Mouse (Mus musculus) R1 (cell line): ENCODE measurements around the gene Ccnk.

Source experiments
- DNase-seq: peaks from one replicate; pipeline ENCODE4 v3.0.0-alpha.2; 2018; ENCODE audit warnings: low read depth, low spot score

Ccnk gene

DNA sequence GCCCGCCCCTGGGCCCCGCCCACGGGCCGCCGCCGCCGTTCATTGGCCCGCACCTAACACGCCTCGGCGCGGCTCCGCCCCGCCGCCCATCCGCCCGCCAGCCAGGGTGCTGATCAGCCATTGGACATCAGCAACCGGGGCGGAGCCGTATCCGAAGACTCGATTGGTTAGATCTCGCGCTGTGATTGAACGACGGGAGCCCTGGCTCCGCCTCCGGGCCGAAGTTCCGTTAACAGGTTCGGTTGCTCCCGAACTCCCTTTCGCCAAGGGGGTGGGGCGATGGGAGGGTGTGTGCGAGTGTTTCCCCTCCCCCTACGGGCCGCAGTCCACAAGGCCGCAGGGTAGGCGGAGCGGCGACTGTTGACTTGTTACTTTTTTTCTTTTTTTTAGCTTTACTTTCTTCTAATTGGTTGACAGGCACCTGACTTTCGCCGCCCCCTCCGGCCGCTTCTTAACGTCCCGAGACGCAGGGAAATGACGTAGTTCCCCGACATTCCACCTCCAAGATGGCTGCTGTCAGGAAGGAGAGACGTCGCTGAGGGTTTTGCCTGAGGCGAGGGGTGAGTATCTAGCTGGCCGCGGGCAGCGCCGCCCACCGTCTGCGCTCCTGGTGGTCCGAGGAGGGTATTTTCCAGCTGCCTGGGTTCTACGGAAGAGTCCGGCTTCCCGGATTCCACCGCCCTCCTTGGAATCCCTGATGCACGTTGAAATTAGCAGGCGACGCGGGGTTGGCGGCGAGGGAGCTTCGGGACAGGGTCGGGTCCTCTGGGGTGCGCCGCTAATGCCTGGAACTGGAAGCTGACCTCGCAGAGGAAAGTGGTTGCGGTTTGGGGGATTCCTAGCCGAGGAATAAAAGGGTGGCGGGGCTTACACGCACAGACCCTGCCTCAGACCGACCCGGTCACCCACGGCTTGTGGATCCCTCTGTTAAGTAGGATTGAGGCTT is at the start of gene Ccnk:
Gene Ccnk, plus strand, starts transcription at position 259 of the 946 bp plus-strand sequence.
- DNase-seq = peak; percentile 99

DNA sequence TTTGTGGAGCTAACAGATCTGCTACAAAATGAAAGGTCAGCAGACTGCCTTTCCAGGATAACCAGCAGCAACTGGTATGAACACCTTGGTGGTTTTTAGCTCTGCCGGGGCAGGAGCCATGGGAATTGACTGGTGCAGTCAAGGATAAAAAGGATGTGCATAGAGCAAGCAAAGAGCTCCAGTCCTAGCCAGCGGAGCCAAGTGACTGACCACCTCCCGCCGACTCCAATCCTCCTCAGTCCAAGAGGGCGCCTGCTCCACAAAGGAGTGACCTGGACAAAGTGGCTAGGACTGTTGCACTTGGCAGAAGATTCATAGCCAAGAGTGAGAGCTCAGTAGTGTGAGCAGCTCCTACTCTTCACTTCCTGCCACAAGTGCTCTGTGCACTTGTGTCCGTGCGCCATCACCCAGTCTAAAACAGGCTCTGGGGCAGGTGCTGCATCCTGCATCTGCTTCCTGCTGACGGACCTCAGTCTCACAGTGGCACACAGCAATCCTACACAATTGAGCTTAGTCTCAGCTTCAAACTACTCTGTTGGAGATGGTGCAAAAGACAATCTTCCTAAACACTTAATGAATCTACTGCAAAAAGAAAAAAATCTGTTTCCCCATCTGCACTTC is 46.8 kb upstream of the Ccnk start:
- DNase-seq = no peak

GRCm38 (mm10) chr12:108133181-108133580 is 46.2 kb upstream of the Ccnk start:
- no peak for DNase-seq

DNA sequence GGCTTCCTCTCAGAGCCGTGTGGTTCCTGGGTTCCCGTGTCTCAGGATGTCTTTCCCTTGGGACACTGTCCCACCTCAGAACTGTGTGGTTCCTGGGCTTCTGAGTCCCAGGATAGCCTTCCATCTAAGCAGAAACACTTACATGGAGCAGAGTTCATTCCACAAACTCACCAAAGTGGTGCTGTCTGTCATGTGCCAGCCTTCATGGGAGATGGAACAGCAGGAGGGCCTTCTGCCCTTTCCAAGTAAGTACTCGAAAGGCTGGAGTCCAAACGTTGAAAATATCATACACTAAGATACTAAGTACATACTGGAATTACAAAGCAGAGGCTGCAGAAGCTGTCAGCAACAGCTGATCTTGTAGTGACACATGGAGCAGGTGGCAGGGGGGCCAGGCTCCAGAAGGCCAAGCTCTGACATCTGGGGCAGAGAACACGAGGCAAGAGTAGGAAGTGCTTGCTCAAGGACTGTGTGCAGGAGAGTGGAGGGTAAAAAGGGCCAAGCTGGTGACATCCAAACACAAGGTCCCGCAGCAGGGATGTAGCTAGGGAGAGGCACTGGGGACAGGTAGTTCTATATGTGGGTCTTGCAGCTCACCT is 43.7 kb upstream of the Ccnk start:
- DNase-seq = no peak

DNA sequence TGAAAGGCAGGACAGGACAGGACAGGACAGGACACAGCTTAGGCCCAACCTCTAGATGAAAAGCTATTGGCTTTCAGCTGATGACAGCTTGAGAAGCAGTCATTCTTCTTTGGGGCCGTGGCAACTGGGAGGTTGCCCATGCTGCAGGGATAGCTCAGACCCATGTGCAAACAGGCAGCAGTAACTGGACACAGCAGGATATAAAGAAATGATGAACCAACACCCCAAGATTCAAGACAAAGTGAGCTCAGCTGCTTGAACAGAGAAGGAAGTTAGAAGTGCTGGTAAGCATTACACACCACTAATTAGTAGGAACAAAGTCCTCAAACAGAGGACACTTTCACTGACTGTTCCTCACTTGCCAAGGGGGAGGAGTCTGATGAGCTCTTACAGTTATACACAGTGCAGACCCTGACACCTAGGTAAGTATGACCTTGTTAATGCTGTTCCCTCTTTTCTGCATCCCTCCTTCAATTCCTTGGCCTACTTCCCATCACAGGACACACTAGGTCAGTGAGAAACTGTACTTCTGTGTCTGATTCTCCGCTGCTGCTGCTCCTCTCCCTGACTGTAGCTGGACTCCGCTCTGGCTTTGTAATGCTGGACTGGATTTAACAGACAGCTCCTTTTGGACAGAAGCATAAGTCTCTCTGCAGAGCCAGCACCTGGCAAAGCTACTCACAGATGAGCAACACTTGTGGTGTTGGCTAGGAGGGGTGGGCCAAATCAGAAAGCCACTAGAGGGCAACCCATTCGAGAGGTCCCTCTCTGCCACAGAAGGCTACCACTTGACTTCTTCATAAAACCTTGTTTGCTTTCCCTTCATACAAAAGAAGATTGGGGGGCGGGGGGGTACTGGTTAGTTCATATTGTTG is 35.5 kb upstream of the Ccnk start:
- DNase-seq = no peak

GRCm38 (mm10) chr12:108145198-108145597 is 34.2 kb upstream of the Ccnk start:
- DNase-seq = no peak

- no peak for DNase-seq
These were observed 29.6 kb upstream of the Ccnk start for GRCm38 (mm10) chr12:108149764-108150163.

- DNase-seq = peak; percentile 32
These were observed 26.6 kb upstream of the Ccnk start for GRCm38 (mm10) chr12:108152743-108153142.

DNA sequence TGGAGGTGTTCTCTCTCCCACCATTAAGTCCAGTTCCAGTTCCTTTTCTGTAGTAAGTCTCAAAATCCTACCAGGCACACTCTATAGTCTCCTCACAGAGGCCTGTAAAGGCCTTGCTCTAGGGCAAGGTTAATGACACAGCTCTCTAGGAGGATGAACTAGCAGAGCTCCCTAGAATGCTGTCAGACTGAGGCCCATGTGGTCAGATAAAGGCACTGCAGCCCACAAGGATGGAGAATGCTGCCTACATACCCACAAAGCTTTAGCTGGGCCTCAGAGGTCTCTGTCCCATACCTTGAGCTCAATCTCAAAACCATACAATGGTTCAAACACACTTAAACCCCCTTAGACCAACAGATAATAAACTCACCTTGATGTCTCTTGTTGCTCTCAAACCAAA is 19.5 kb upstream of the Ccnk start:
- DNase-seq = peak; percentile 16

- peak; percentile 63 for DNase-seq
These were observed 17.3 kb upstream of the Ccnk start for GRCm38 (mm10) chr12:108162036-108162435.

DNA sequence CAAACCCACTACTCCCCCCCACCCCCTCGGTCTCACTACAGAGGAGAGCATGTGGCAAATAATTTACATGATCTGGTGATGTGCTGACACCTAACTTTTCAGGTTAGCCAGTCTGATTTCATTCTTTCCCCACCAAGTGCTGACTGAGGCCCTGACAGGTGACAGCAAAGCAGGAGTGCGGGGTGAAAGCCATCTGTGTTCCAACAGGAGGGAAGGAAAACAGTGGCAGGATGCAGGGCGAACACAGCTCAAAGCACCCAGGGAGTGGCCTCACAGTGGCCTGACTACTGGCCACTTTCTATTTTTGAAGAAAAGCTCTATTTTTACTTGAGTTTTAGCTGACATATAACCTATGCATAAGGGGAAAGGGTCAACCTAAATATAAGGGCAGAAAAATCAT is 15.7 kb upstream of the Ccnk start:
- no peak for DNase-seq

- DNase-seq = no peak
These were observed 10.5 kb upstream of the Ccnk start for GRCm38 (mm10) chr12:108168909-108169308.

DNA sequence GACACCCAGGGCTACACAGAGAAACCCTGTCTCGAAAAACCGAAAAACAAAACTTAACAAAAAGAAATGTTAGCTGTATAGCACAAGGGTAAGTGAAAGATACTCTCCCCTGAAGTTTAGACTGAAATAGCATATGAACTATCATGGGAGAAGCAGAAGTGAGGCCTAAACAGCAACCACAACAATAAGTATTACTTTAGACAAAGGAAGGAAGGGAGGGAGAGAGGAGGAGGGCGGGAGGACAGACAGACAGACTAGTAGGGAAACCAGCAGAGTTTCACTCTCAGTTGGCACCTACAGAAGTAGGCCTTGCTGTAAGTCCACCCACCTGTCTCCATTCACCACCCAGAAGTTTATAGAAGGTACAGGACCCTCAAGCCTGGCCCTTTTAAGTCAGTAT is 8.9 kb upstream of the Ccnk start:
- DNase-seq = no peak

GRCm38 (mm10) chr12:108171336-108171735 is 8.0 kb upstream of the Ccnk start:
- no peak for DNase-seq

DNA sequence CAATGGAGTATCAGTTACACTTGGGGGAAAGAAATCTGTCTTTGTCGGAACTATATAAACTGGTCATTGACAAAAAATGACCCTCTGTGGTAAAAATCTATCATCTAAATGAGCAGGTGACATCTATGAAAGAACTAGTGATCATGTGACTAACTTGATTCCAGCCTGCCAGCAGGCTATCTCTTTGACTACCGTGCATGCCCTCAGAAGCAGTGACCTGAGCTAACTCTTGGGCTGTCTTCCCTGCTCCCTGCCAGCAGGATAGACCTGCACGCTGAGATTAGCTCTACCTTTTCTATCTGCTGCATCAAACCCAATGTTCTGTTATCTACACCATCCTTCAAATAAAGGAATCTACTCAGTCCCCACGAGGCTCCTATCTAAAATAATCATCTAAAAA is 6.7 kb upstream of the Ccnk start:
- no peak for DNase-seq

GRCm38 (mm10) chr12:108174606-108175505 is 4.5 kb upstream of the Ccnk start:
- DNase-seq = no peak

GRCm38 (mm10) chr12:108176366-108176765 is 3.0 kb upstream of the Ccnk start:
- DNase-seq = no peak

DNA sequence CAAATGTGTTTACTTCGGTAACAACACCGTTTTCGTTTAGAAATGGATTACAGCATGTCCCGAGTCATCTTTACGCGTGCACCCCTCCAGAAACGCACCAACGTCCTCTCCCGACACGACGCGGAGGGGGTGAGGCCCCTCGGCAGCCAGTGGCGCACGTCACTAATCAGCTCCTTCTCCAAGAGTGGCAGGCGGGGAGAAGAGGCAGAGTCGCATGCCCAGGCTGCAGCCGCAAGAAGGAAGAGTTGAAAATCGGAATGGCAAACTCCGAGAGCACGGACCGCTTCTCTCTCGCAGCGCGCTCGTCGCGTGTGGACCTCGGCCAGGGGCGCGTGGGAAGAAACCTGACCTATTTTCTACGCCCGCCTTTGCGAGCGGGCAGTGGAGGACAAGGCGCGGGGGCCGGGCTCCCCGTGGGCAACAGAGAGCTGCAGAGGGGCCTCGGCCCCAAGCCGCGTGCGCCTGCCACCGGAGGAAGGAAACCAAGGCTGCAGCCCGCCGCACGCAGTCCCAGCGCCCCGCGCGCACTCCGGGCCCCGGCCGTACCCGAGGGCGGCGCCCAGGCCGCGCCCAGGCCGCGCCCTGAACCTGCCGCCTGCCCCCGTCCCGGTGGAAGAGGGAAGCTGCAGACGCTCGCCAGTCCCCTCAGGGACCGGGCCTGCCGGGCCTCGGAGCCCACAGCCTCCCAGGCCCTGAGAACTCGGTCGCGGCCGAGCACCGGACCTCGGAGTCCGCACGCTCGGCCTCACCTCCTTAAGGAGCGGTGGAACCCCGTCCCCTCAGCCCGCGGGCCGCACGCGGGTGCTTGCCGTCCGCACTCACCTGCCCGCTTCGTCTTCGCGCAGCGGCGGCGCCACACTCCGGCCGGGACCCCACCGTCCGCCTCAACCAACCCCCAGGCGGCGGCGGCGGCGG is 791 bp upstream of the Ccnk start:
- peak; percentile 48 for DNase-seq

- DNase-seq = no peak
These were observed 296 bp upstream of the Ccnk start, which contains the start of gene Setd3 for GRCm38 (mm10) chr12:108179246-108179320. TSS of gene Setd3 (minus strand) at chr12:108179314.

DNA sequence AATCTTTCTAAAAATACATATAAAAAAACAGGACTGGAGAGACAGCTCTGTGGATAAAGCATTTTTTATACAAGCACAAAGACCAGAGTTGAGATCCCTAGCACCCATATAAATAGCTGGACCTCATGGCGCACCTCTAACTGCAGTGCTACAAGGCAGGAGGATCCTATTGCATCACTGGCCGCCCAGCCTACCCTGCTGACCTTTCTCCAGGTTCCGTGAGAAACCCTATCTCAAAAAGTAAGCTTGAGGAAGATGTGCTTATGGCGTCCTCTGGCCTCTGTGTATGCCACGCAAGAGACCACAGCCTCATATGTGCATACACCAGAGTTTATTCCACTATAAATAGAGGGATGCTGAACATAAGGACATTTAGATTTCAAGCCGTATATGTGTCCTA is 2.3 kb downstream of the Ccnk start:
- DNase-seq = no peak
